Mouse (Mus musculus) megakaryocyte, adult 5-6 weeks (primary cell): Measurements from ENCODE around the gene Brk1. TPM values are rescaled to one million over a fixed set of nuclear protein-coding genes. Genes with fewer than 3 reads are reported as not detected.

Source experiments
- ATAC-seq: 2 replicates; pipeline ENCODE4 v1.8.0; 2016; ENCODE audit warnings: mild to moderate bottlenecking, inconsistent platforms; ENCODE audit not compliant: poor library complexity, severe bottlenecking
- total RNA-seq, 2 experiments: library from RNA; stranded (forward) in 1 of 2; stranded (reverse) in 1 of 2; fragments of 153-499, 151-499 nt in 1 of 2; fragments of 221-1000, 200-1000 nt in 1 of 2; gene quantifications; 2 replicates each; pipeline versions ENCODE4 v1.2.3 to v1.2.4; 2015 to 2017

Gene Brk1
- total RNA-seq, 2 experiments from 2014 or later: 211 to 398 TPM

DNA sequence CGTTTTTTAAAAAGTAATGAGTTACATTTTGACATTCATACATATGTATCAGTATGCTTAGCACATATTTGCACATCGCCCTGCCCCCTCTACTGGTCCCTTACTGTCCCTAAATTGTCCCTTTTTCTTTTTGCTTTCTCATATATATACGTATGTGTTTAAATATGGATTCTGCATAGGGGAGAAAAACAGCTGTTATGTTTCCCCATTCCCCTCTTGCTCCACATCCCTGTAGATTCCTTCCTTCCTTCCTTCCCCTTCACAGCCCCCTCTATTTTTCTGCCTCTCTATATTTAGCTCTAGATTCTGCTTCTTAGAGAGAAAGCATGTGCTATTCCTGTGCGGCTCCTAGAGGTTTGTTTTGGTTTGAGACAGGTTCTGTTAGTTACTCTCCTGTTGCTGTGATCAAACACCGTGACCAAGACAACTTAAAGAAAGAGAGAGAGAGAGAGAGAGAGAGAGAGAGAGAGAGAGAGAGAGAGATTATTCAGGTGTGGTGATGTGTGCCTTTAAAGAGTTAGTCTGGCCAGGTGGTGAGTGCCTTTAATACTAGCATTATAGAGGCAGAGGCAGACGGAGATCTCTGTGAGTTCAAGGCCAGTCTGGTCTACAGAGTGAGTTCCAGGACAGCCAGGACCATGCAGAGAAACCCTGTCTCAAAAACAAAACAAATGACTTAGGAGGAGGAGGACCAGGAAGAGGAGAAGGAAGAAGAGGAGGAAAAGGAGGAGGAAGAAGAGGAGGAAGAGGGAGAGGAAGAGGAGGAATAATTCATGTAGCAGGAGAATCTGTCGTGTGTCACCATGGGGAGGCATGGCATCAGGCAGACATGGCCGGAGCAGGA is 55.3 kb downstream of the Brk1 start:
- ATAC-seq: no peak

DNA sequence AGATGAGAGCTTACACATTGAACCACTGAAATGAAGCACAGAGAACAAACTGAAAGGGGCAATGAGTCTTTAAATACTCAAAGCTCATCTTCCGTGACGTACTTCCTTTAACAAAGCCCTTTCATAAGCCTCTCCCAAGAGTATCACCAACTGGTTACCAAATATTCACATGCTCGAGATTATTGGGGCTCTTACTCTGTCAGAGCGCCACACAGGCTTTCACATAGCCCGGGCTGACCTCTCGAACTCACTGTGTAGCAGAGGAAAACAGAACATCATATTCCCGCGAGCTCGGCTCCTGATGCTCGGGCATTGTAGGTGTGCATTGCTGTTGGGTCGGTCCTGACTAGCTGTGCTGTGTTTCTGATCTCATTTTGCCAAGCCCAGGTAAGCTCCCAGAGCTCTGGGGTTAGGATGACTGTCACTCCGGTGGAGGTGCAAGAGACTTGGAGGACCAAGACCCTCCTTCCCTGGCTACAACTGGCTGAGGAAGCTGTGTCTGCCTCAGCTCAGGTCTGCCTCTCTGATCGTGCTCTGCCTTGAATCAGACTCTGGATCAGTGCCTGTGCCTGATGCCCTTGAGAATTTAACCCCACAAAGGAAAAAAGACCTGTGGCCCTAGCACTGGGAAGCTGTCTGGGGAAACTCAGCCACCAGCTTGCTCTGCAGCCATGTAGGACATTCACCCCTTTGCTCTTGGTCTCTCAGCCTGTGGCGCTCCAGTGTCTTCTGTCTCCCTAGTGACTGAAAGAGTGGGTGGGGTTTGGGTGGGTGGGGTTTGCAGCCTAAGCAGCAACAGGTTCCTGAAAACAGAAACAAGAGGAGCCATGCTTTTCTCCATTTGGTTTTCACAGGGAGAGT is 56.1 kb downstream of the Brk1 start:
- peak; percentile 43 for ATAC-seq

GRCm38 (mm10) chr6:113661353-113662241 is 57.0 kb downstream of the Brk1 start:
- peak; percentile 35 for ATAC-seq

GRCm38 (mm10) chr6:113662964-113663700 is 58.6 kb downstream of the Brk1 start:
- peak; percentile 56 for ATAC-seq

GRCm38 (mm10) chr6:113664305-113664704 is 59.7 kb downstream of the Brk1 start:
- no peak for ATAC-seq

Other genes starting within 250 kb of the Brk1 start
- gene Tada3, start 226.9 kb upstream of the Brk1 start, total RNA-seq (2015): 20.1 and 23.6 TPM in 2 replicates
- gene Tada3, start 226.9 kb upstream of the Brk1 start, total RNA-seq (2017): 14.1 and 15.9 TPM in 2 replicates
- 255 and 284 TPM in 2 replicates for gene Arpc4, start 226.7 kb upstream of the Brk1 start, total RNA-seq (2015)
- gene Arpc4, start 226.7 kb upstream of the Brk1 start, total RNA-seq (2017): 427 and 451 TPM in 2 replicates
- gene Ttll3, start 215.5 kb upstream of the Brk1 start, total RNA-seq (2015): 6.2 and 7.2 TPM in 2 replicates
- 7.7 and 9.9 TPM in 2 replicates for gene Ttll3, start 215.5 kb upstream of the Brk1 start, total RNA-seq (2017)
- gene Rpusd3, start 185.4 kb upstream of the Brk1 start, total RNA-seq (2015): 2.5 and 6.2 TPM in 2 replicates
- gene Rpusd3, start 185.4 kb upstream of the Brk1 start, total RNA-seq (2017): 2.5 and 3.0 TPM in 2 replicates
- not detected in 2 replicates for gene Cidec, start 169.0 kb upstream of the Brk1 start, total RNA-seq (2015)
- not detected in 2 replicates for gene Cidec, start 169.0 kb upstream of the Brk1 start, total RNA-seq (2017)
- gene Jagn1, start 162.2 kb upstream of the Brk1 start, total RNA-seq (2015): 34.2 and 43.6 TPM in 2 replicates
- gene Jagn1, start 162.2 kb upstream of the Brk1 start, total RNA-seq (2017): 11.0 and 12.7 TPM in 2 replicates
- not detected in 2 replicates for gene Il17re, start 146.3 kb upstream of the Brk1 start, total RNA-seq (2015)
- not detected in 2 replicates for gene Il17re, start 146.3 kb upstream of the Brk1 start, total RNA-seq (2017)
- gene Il17rc, start 133.3 kb upstream of the Brk1 start, total RNA-seq (2015): not detected in 2 replicates
- not detected in 2 replicates for gene Il17rc, start 133.3 kb upstream of the Brk1 start, total RNA-seq (2017)
- gene Creld1, start 121.5 kb upstream of the Brk1 start, total RNA-seq (2015): 0.27 and 2.1 TPM in 2 replicates
- gene Creld1, start 121.5 kb upstream of the Brk1 start, total RNA-seq (2017): 1.9 and 3.4 TPM in 2 replicates
- gene Prrt3, start 102.8 kb upstream of the Brk1 start, total RNA-seq (2015): 0.09 TPM in 1 of 2 replicates, not detected in the other
- gene Prrt3, start 102.8 kb upstream of the Brk1 start, total RNA-seq (2017): not detected in 2 replicates
- 60.0 and 61.6 TPM in 2 replicates for gene Emc3, start 73.1 kb upstream of the Brk1 start, total RNA-seq (2015)
- 33.0 and 38.4 TPM in 2 replicates for gene Emc3, start 73.1 kb upstream of the Brk1 start, total RNA-seq (2017)
- 8.7 and 10.7 TPM in 2 replicates for gene Fancd2, start 73.1 kb upstream of the Brk1 start, total RNA-seq (2015)
- 14.4 and 16.2 TPM in 2 replicates for gene Fancd2, start 73.1 kb upstream of the Brk1 start, total RNA-seq (2017)
- gene Fancd2os, start 4.1 kb upstream of the Brk1 start, total RNA-seq (2015): 0.18 TPM in 1 of 2 replicates, not detected in the other
- not detected in 2 replicates for gene Fancd2os, start 4.1 kb upstream of the Brk1 start, total RNA-seq (2017)
- gene Vhl, start 19.2 kb downstream of the Brk1 start, total RNA-seq (2015): 38.3 and 39.8 TPM in 2 replicates
- gene Vhl, start 19.2 kb downstream of the Brk1 start, total RNA-seq (2017): 24.1 and 28.0 TPM in 2 replicates
- 22.5 and 25.3 TPM in 2 replicates for gene Irak2, start 33.7 kb downstream of the Brk1 start, total RNA-seq (2015)
- 63.1 and 83.2 TPM in 2 replicates for gene Irak2, start 33.7 kb downstream of the Brk1 start, total RNA-seq (2017)
- 22.5 and 23.2 TPM in 2 replicates for gene Tatdn2, start 92.3 kb downstream of the Brk1 start, total RNA-seq (2015)
- 107 and 126 TPM in 2 replicates for gene Tatdn2, start 92.3 kb downstream of the Brk1 start, total RNA-seq (2017)
- 1.1 and 4.4 TPM in 2 replicates for gene Ghrl, start 115.1 kb downstream of the Brk1 start, total RNA-seq (2015)
- 0.26 TPM in 1 of 2 replicates, not detected in the other for gene Ghrl, start 115.1 kb downstream of the Brk1 start, total RNA-seq (2017)
- 96.8 and 102 TPM in 2 replicates for gene Sec13, start 136.0 kb downstream of the Brk1 start, total RNA-seq (2015)
- gene Sec13, start 136.0 kb downstream of the Brk1 start, total RNA-seq (2017): 103 and 116 TPM in 2 replicates